Mouse (Mus musculus) spleen, adult 18-20 months (tissue): Measurements from ENCODE around the gene Lyve1.

Experiments used
- DNase-seq, 2 experiments: peaks; one replicate each; pipeline ENCODE4 v3.0.0; 2022; ENCODE audit warnings: mixed read lengths in 2 of 2

The Lyve1 gene

DNA sequence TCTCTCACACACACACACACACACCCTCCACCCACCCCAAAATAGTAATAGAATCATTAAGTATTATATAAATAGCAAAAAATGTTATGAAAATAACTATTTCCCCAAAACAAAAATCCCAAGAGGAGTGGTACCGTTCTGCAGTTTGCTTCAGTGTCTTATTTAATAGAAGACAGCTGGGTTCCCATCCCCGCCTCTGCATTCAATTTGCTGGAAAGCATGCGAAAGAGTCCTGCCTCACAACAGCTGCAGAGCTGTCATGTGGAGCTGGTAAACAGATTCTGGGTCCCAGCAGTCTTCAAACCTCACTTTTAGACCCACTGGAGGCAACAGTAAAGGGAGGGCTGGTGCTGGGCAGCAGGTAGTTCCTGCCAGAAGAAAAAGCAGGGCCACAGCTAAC, 54.1 kb downstream of the Lyve1 start:
- DNase-seq: no peak

- no peak for DNase-seq
Observed at GRCm38 (mm10) chr7:110807460-110808030, 55.5 kb downstream of the Lyve1 start.

DNA sequence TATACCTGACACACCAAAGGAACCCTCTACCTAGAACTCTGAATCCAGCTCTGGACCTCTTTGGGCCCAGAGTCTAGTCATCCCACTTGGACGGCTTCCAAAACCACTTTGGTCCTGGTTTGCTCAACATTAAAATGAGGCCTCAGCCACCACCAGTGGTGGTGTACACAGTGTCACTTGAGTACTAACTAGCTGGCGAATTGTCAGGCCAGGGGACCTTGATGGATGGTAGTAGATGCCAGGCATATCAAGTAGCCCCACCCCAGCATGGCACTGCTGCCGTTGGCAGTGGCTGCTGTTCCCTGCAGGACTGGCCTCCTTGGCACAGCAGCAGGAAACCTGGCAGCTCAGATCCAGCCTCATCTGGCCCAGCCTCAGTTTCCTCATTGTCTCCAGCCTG, 58.8 kb downstream of the Lyve1 start:
- no peak for DNase-seq

GRCm38 (mm10) chr7:110803131-110803530, 59.9 kb downstream of the Lyve1 start:
- no peak for DNase-seq

DNA sequence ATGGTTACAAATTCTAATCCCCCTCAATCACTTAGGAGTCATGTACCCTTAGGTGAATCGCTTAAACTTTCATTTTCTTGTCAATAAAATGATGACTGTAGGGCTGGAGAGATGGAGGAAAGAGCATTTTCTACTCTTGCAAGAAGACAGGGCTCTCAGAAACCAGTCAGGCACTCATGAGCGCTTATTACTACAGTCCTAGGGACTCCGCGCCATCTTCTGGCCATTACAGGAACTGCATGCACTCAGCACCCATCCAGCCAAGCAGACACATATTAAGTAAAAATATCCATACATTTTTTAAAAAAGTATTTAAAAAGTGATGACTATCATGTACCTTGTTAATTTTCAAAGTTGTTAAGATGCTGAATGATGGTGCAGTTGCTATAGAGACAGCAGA, 62.0 kb downstream of the Lyve1 start:
- DNase-seq: peak; percentile 62 to 81
